Mouse (Mus musculus) adrenal gland, postnatal 10 days (tissue): Measurements from ENCODE around the gene AU040320. TPM values are rescaled to one million over a fixed set of nuclear protein-coding genes. Genes with fewer than 3 reads are reported as not detected.

Experiments
- DNase-seq: peaks from one replicate; pipeline ENCODE4 v3.0.0; 2021; ENCODE audit warnings: mixed read lengths
- total RNA-seq, 2 experiments: library from RNA; stranded (reverse); gene quantifications; 2 replicates each; pipeline ENCODE4 v1.2.3; 2021

AU040320 gene
- total RNA-seq, 2 experiments from 2014 or later: 26.6 to 33.5 TPM

GRCm38 (mm10) chr4:126750046-126750683 lies 3.2 kb upstream of the AU040320 start:
- peak; percentile 77 for DNase-seq

- DNase-seq: no peak
Measured at GRCm38 (mm10) chr4:126750863-126751555, 2.3 kb upstream of the AU040320 start.

GRCm38 (mm10) chr4:126751556-126752023 lies 1.8 kb upstream of the AU040320 start:
- DNase-seq: no peak

- peak; percentile 21 for DNase-seq
Measured at GRCm38 (mm10) chr4:126752024-126752607, 1.2 kb upstream of the AU040320 start.

GRCm38 (mm10) chr4:126752608-126753141 lies 669 bp upstream of the AU040320 start:
- peak; percentile 33 for DNase-seq

- DNase-seq: no peak
Measured at GRCm38 (mm10) chr4:126754231-126754611, 877 bp downstream of the AU040320 start.

- DNase-seq: no peak
Measured at GRCm38 (mm10) chr4:126754736-126755374, 1.5 kb downstream of the AU040320 start.

GRCm38 (mm10) chr4:126756766-126757165 lies 3.4 kb downstream of the AU040320 start:
- peak; percentile 82 for DNase-seq

GRCm38 (mm10) chr4:126758299-126758698 lies 5.0 kb downstream of the AU040320 start:
- no peak for DNase-seq

- no peak for DNase-seq
Measured at GRCm38 (mm10) chr4:126759435-126759834, 6.1 kb downstream of the AU040320 start.

GRCm38 (mm10) chr4:126762586-126763359 lies 9.4 kb downstream of the AU040320 start:
- DNase-seq: no peak

- no peak for DNase-seq
Measured at GRCm38 (mm10) chr4:126763483-126763882, 10.1 kb downstream of the AU040320 start.

GRCm38 (mm10) chr4:126769800-126770563 lies 16.6 kb downstream of the AU040320 start:
- DNase-seq: no peak

- DNase-seq: no peak
Measured at GRCm38 (mm10) chr4:126770831-126771230, 17.5 kb downstream of the AU040320 start.

GRCm38 (mm10) chr4:126773871-126774270 lies 20.5 kb downstream of the AU040320 start:
- no peak for DNase-seq

- DNase-seq: no peak
Measured at GRCm38 (mm10) chr4:126775182-126775581, 21.8 kb downstream of the AU040320 start.

GRCm38 (mm10) chr4:126779148-126779581 lies 25.8 kb downstream of the AU040320 start:
- DNase-seq: no peak

GRCm38 (mm10) chr4:126779826-126780775 lies 26.8 kb downstream of the AU040320 start:
- no peak for DNase-seq

- DNase-seq: no peak
Measured at GRCm38 (mm10) chr4:126781871-126782270, 28.5 kb downstream of the AU040320 start.

GRCm38 (mm10) chr4:126782512-126782911 lies 29.2 kb downstream of the AU040320 start:
- no peak for DNase-seq
